Mouse (Mus musculus): ENCODE data around the gene Uxs1.

DNA sequence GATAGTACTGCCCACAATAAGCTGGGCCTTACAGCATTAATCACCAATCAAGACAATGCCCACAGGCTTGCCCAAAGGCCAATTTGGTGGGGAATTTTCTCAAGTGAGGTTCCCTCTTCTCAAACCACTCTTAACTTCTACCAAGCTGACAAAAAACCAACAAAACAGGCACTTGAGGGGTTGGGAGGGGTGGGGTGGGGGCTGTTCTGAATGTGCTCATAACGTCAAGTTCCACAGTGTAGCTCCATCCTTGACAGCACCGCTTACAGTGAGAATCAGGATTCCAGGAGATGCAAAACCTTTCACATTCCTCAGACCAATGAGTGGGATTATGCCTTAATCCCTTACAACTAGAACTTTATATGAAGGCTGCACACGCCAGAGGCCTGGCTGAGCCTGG, 44.4 kb downstream of the Uxs1 start:
- TF ChIP-seq CTCF (IDR thresholded peaks at IDR 0.05; ENCODE audit: borderline replicate concordance, insufficient read depth, low read depth, low read length) (no peak), POLR2A (IDR thresholded peaks at IDR 0.05; ENCODE audit: borderline replicate concordance, insufficient read depth, low read length) (no peak)
